Mouse (Mus musculus) midbrain, embryonic 10.5 days (tissue): ENCODE results near the gene Zfp661. TPM values are rescaled to one million over a fixed set of nuclear protein-coding genes. Genes with fewer than 3 reads are reported as not detected.
A peak's percentile ranks its signal among the peaks of the same experiment; 100 is the strongest.
"Not testable (repeated sequence)": the region's sequence is repeated elsewhere in the genome, so short reads cannot be mapped to it uniquely, and the experiment has no call there.

ENCODE experiments used
- DNase-seq: peaks from one replicate; pipeline ENCODE4 v3.0.0-alpha.2; 2017; ENCODE audit warnings: low spot score
- H3K27ac ChIP-seq: fragments of 300-500 bp; sonication (generic); replicated peaks from 2 replicates; pipeline ENCODE4 v1.5.1; 2016; ENCODE audit warnings: mild to moderate bottlenecking
- H3K27me3 ChIP-seq: fragments of 300-500 bp; sonication (generic); 2 replicates; pipeline ENCODE4 v1.6.1; 2016; ENCODE audit warnings: low read depth, mild to moderate bottlenecking; ENCODE audit not compliant: poor library complexity, severe bottlenecking
- H3K36me3 ChIP-seq: fragments of 300-500 bp; sonication (generic); 2 replicates; pipeline ENCODE4 v1.6.1; 2016; ENCODE audit warnings: mild to moderate bottlenecking, moderate library complexity
- H3K4me1 ChIP-seq: fragments of 300-500 bp; sonication (generic); 2 replicates; pipeline ENCODE4 v1.6.1; 2016
- H3K4me3 ChIP-seq: fragments of 300-500 bp; sonication (generic); 2 replicates; pipeline ENCODE4 v1.5.1; 2016; ENCODE audit warnings: mild to moderate bottlenecking, moderate library complexity
- H3K9me3 ChIP-seq: fragments of 300-500 bp; sonication (generic); replicated peaks from 2 replicates; pipeline ENCODE4 v1.6.1; 2016; ENCODE audit warnings: mild to moderate bottlenecking
- WGBS: fragments of 180-500 bp; shearing (Covaris S2); methylation state at CpG from one replicate; pipeline ENCODE4 v1.1.7; 2016; 5-methylcytosine and 5-hydroxymethylcytosine counted together
- polyA plus RNA-seq: library from polyadenylated mRNA; unstranded; fragments of >200 nt; fragmentation: Nextera tagmentation; extraction: Ambion mirVana; gene quantifications from 2 replicates; pipeline ENCODE4 v1.2.1, GENCODE M21; 2016

The Zfp661 gene
- polyA plus RNA-seq, 1 experiment from 2014 or later: 7.6 TPM

DNA sequence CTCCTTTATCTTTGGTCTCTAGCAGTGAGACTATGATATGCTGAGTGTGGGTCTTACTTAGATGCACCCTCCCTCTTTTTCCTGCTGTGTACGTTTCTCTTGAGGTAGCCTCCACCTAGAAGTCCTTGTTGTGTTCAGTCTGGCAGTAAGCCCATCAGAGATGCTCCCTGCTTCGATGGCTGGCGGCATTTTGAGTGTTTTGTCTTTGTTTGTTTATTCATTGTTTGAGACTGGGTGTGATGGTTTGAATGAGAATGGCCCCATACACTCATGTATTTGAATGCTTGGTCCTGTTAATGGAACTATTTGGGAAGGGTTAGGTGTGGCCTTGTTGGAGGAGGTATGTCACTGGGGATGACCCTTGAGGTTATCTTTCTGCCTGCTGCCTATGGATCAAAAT, 18.3 kb upstream of the Zfp661 start:
- no peaks in the 10 kb centered on the region for H3K27me3 ChIP-seq
- peaks cover 67% of the 10 kb centered on the region for H3K36me3 ChIP-seq
- DNase-seq: no peak
- no peak overlapping the region for H3K4me3 ChIP-seq
- 92% methylated on average over 3 of the region's 3 CpGs for WGBS
- no peaks in the 10 kb centered on the region for H3K9me3 ChIP-seq
- H3K27ac ChIP-seq: no peak overlapping the region
- peaks cover 33% of the 10 kb centered on the region for H3K4me1 ChIP-seq

DNA sequence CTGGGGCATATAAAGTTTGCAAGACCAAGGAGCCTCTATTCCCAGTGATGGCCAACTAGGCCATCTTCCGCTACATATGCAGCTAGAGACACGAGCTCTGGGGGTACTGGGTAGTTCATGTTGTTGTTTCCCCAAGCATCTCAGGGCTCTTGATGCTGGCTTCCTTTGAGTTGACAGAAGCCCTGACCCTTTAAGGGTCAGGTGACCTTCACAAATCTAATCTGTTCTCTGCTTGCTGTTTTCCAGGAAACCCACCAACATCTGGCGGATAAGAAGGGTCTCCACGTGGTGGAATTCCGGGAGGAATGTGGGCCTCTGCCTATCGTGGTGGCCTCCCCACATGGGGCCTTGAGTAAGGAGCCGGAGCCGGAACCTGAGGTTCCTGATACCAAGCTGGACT, 16.5 kb upstream of the Zfp661 start:
- 82% methylated on average over 6 of the region's 8 CpGs for WGBS
- peaks cover 85% of the 10 kb centered on the region for H3K36me3 ChIP-seq
- not testable (repeated sequence) for DNase-seq

DNA sequence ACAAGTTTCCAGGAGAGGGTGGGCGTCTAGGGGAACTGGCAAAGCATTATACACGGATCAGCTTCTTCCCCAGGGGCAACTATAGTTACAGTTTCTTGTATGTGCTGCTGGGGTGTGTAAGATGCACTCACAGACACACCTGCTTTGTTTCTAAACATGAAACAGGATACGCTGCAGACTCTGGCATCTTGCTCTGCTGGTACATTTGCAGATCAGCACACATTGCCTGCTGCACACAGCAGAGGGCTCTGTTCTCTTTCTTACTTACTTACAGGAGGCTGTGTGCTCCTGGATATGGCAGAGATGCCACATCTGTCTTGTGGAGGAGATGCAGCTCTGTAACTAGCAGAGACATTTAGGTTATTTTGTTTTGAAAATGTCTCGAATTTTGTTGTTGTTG, 3.9 kb upstream of the Zfp661 start:
- WGBS: 81% methylated on average over 4 of the region's 4 CpGs
- H3K4me3 ChIP-seq: no peak overlapping the region
- no peaks in the 10 kb centered on the region for H3K27me3 ChIP-seq
- H3K9me3 ChIP-seq: no peaks in the 10 kb centered on the region
- H3K4me1 ChIP-seq: peaks cover 31% of the 10 kb centered on the region
- no peak overlapping the region for H3K27ac ChIP-seq
- DNase-seq: no peak
- H3K36me3 ChIP-seq: peaks cover 52% of the 10 kb centered on the region

More for the DNA sequence above, 16.5 kb upstream of the Zfp661 start:
- not testable (repeated sequence) for H3K27me3 ChIP-seq, H3K27ac ChIP-seq, H3K4me3 ChIP-seq, H3K9me3 ChIP-seq
- peaks cover 16% of the 10 kb centered on the region for H3K4me1 ChIP-seq

DNA sequence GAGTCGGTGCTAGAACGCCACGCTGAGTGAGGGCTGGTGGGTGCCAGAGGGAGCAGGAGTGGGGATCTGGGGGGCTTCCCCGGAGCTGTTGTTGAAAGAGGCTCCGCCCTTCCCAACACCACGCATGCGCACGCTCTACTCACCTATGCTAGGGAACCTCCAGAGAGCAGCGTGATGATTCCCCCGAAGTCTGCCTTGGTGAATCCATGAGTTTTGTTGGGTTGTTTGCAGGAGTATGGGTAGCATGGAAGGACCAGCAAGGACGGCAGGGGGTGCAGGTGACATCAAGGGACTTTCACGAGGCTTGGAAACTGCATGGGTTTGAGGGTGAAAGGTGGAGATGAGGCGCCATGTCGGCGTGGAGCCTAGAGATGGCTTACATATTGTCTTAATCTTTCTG, 3.3 kb upstream of the Zfp661 start:
- no peak overlapping the region for H3K4me3 ChIP-seq
- WGBS: 82% methylated on average over 15 of the region's 15 CpGs
- H3K4me1 ChIP-seq: peaks cover 31% of the 10 kb centered on the region
- H3K27me3 ChIP-seq: no peaks in the 10 kb centered on the region
- no peak overlapping the region for H3K27ac ChIP-seq
- peaks cover 46% of the 10 kb centered on the region for H3K36me3 ChIP-seq
- H3K9me3 ChIP-seq: no peaks in the 10 kb centered on the region
- DNase-seq: no peak

DNA sequence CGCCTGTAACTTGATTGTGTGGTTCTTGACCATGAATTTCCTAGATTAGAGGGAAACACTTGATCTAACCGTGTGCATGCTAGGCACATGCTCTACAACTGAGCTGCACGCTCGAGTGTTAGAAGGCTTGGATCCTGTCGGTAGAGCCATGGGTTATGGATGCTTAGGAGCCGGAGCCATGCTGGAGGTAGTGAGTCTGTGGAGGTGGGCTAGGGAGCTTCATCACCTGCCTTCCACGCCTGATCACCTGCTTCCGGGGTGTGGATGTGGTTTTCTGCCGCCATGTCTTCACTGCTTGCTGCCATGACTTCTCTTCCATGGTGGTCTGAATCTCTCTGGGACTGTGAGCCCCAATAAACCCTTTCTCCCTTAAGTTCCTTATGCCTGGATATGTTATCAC, 2.0 kb upstream of the Zfp661 start:
- WGBS: 94% methylated on average over 9 of the region's 9 CpGs
- H3K27me3 ChIP-seq: no peaks in the 10 kb centered on the region
- peaks cover 39% of the 10 kb centered on the region for H3K4me1 ChIP-seq
- no peak overlapping the region for H3K27ac ChIP-seq
- peak overlapping the region; percentile 81; the same call in 1 of the 2 replicates for H3K4me3 ChIP-seq
- peaks cover 32% of the 10 kb centered on the region for H3K36me3 ChIP-seq
- DNase-seq: no peak
- no peaks in the 10 kb centered on the region for H3K9me3 ChIP-seq

DNA sequence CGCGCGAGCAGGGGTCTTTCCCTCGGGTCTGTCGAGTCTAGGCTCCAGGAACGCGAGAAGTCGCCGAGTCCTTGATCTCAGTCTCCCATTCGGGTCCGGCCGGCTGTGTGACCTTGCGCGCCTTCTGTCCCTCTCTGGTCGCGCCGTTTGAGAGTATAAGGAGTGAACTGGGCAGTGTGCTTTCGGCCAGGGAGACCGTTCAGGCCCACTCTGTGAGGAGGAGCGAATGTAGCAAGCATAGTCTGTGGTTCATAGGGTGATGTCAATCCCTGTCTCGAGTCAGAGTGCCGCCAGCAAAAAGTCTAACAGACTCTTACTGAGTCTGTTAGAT, 585 bp upstream of the Zfp661 start:
- Histone ChIP-seq H3K9me3 (no peaks in the 10 kb centered on the region), H3K4me1 (peaks cover 44% of the 10 kb centered on the region), H3K4me3 (peak overlapping the region; percentile 81), H3K27me3 (no peaks in the 10 kb centered on the region), H3K27ac (peak overlapping the region; percentile 100), H3K36me3 (peaks cover 19% of the 10 kb centered on the region)
- under 1% methylated on average over 22 of the region's 22 CpGs for WGBS
- no peak for DNase-seq

DNA sequence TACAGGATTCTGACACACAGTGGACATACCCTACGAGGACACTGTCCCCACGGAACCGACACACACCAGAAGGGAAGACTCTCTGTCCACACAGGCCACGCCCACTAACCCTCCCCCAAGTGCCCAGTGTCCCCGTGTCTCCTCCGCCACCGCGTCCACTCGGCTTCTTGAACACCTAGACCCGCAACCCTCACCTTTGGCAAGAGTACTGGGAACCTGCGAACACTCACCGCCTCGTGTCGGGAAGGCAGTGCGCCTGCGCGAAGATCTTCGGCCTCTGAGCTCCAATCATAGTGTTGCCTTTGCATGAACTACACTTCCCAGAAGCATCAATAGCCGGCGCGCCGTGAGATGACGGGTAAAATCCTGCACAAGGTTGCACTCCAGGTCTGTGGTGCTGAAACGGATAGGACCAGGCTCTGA, 2.4 kb downstream of the Zfp661 start:
- Histone ChIP-seq H3K4me3 (peak overlapping the region; percentile 77), H3K27me3 (no peaks in the 10 kb centered on the region), H3K4me1 (peaks cover 38% of the 10 kb centered on the region), H3K27ac (peak overlapping the region; percentile 83), H3K9me3 (no peaks in the 10 kb centered on the region), H3K36me3 (peaks cover 11% of the 10 kb centered on the region)
- WGBS: under 1% methylated on average over 24 of the region's 24 CpGs
- peak; percentile 92 for DNase-seq

DNA sequence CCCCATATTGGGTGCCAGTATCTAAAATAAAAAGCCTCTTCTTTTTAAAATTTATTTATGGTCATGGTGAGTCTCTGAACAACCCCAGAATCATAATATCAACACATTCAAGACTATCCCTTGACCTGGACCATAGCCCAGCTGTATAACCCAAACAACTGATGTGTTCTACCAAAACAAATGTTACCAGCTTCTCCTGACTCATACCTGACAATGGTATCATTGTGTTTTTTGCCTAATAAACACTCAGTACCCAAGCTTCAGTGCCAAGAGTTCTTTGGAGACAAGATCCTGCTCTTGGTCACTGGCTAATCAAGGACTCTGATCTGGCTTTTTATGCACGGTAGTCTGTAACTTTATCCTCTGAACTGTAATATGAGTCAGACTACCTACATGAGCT, 13.6 kb downstream of the Zfp661 start:
- peaks cover 26% of the 10 kb centered on the region for H3K36me3 ChIP-seq
- H3K27me3 ChIP-seq: no peaks in the 10 kb centered on the region
- H3K4me1 ChIP-seq: no peaks in the 10 kb centered on the region
- DNase-seq: no peak
- no peak overlapping the region for H3K4me3 ChIP-seq
- WGBS: 85% methylated on average over 1 of the region's 1 CpGs
- peaks cover 9% of the 10 kb centered on the region for H3K9me3 ChIP-seq
- no peak overlapping the region for H3K27ac ChIP-seq

DNA sequence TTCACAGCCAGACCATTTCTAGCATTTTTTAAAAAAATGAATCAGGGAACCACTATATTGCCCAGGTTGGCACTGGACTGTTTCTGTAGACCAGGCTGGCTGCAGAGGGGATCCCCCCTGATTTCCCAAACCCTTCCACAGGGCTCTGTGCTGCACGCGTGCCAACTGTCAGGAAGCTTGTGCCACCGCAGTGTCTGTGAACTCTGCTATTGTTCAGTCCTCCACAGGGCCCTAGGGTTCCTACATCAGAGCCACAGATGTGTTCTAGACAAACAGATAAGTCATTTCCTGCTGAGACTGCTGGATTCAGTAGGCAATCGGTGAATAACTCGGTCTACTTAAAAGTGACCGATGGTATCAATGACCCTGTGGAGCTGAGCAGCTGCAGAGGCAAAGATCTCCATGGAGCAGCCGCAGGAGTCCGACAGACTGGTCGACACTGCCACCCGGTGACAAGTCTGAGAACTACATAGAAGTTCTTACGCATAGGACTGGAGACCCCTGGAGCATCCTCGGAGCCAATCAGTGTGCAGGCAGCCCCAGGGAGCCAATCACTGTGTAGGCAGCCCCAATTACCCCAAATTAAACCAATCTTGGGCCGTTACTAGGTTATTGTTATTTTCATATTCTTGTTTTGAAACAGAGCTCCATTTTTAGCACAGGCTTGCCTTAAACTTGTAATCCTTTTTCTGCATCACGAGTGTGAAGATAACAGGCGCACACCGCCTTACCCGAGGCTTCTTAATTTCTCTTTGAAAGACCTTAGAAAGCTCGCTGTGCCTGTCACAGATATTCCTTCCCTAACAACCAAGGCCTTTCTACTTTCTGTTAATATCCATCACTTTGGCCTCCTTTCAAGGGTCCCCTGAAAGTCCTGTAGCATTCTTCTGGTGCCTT, 27.6 kb downstream of the Zfp661 start:
- 18% methylated on average over 18 of the region's 18 CpGs for WGBS
- peak; percentile 89 for DNase-seq
- peaks cover 12% of the 10 kb centered on the region; the same call in 1 of the 2 replicates for H3K27me3 ChIP-seq
- no peaks in the 10 kb centered on the region for H3K9me3 ChIP-seq
- peaks cover 4% of the 10 kb centered on the region for H3K4me1 ChIP-seq
- peak overlapping the region; percentile 41 for H3K4me3 ChIP-seq
- peak overlapping the region; percentile 46; the same call in 1 of the 2 replicates for H3K27ac ChIP-seq
- H3K36me3 ChIP-seq: no peaks in the 10 kb centered on the region

DNA sequence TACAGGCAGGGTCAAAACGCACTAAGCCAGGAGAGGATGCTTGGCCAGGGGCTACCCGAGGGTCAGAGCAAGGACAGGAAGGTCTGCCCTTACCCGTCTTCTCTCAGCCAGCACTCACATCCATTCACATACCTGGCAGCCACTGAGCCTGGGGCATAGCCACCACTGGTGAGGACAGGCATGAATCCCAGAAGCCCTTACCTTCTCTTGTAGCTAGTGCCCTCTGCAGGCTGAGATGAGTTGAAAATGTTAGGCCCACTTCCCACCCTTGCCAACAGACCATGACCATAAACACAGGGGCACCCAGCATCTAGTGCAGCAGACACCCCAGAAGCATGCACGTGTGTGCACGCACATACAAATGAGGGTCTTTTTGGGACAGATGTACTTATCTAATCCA, 35.8 kb downstream of the Zfp661 start:
- WGBS: 55% methylated on average over 5 of the region's 5 CpGs
- DNase-seq: no peak
- H3K4me3 ChIP-seq: no peak overlapping the region

DNA sequence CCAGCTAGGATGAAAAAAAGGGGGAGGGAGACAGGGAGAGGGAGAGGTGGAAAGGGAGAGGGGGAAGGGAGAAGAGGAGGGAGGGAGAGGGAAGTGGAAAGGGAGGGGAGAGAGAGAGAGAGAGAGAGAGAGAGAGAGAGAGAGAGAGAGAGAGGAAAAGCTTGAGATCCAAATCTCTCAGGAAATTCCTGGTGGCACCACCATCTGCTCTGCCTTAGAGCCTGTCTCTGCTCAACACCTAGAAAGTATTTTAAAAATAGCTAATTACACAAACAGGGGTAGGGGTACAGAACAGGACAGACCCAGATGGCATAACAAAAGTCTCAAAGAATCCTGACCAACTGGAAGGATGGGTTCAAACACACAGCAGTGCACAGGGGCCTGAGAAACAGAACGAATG, 36.4 kb downstream of the Zfp661 start:
- 63% methylated on average over 1 of the region's 1 CpGs for WGBS
- no peak for DNase-seq
- Histone ChIP-seq H3K27ac (no peak overlapping the region), H3K4me3 (no peak overlapping the region), H3K4me1 (no peaks in the 10 kb centered on the region; the same call in 1 of the 2 replicates), H3K9me3 (no peaks in the 10 kb centered on the region), H3K36me3 (no peaks in the 10 kb centered on the region), H3K27me3 (no peaks in the 10 kb centered on the region)

More for the DNA sequence above, 35.8 kb downstream of the Zfp661 start:
- H3K9me3 ChIP-seq: no peaks in the 10 kb centered on the region
- H3K4me1 ChIP-seq: no peaks in the 10 kb centered on the region; the same call in 1 of the 2 replicates
- H3K36me3 ChIP-seq: no peaks in the 10 kb centered on the region
- no peak overlapping the region for H3K27ac ChIP-seq
- no peaks in the 10 kb centered on the region for H3K27me3 ChIP-seq

DNA sequence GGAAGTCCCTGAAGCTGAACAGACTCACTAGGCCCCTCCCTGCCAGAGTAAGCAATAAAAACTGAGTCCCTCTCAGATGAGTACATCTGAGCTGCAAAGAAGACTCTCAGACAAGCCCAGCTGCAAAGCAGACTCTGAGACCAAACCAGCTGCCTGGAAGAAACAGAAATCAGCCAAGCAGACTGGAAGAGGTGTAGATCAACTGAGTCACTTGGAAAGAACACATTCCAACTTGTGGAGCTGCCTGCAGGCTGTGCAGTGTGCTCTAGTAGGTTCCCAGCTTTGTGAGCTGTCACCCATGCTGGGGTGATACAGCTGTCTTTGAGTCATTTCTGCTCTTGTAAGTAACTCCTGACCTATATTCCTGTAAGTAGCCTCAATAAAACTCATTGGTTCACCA, 37.2 kb downstream of the Zfp661 start:
- no peak for DNase-seq
- no peak overlapping the region for H3K4me3 ChIP-seq
- H3K27me3 ChIP-seq: no peaks in the 10 kb centered on the region
- H3K9me3 ChIP-seq: no peaks in the 10 kb centered on the region
- H3K27ac ChIP-seq: no peak overlapping the region
- H3K36me3 ChIP-seq: no peaks in the 10 kb centered on the region
- H3K4me1 ChIP-seq: no peaks in the 10 kb centered on the region; the same call in 1 of the 2 replicates

DNA sequence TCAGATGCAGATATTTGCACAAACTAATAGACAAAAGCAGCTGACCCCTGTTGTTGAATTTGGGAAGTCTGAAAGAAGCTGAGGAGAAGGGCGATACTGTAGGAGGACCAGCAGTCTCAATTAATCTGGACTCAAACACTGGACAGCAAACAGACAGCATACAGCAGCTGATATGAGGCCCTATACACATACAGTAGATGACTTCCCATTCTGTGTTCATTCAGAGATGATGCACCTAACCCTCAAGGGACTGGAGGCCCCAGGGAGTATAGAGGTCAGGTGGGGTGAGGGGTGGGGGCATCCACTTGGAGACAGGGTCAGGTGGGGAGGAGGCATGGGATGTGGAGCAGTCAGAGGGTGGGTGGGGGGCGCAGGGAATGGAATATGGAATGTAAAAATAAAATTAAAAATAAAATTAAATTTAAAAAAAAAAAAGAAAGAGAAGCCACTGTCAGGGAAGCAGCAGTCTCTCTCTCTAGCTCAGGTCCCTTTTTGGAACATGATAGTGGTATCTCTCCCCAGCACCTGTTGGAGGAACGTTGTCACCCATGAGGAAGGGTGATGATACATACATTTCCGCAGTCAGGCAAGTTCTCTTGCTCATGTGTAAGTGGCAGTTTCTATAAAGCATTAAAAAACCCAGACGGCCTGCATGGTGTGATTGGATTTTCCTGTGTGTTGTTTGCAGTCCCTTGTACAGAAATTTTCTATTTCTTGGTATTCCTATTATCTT, 38.4 kb downstream of the Zfp661 start:
- no peak for DNase-seq
- 72% methylated on average over 5 of the region's 5 CpGs for WGBS
- Histone ChIP-seq H3K27ac (no peak overlapping the region), H3K4me1 (no peaks in the 10 kb centered on the region; the same call in 1 of the 2 replicates), H3K27me3 (peaks cover 2% of the 10 kb centered on the region; the same call in 1 of the 2 replicates), H3K9me3 (no peaks in the 10 kb centered on the region), H3K36me3 (no peaks in the 10 kb centered on the region), H3K4me3 (no peak overlapping the region)
